Mouse (Mus musculus) brain, embryonic 14.5 days (tissue): ENCODE data around the gene Col27a1.

Experiments
- CTCF ChIP-seq: fragments of 200-500 bp; IDR thresholded peaks from 2 replicates; pipeline ENCODE4 v1.5.1; 2012; ENCODE audit warnings: inconsistent platforms, mild to moderate bottlenecking, moderate library complexity, borderline replicate concordance; ENCODE audit not compliant: insufficient read depth, insufficient read length; ENCODE audit errors: extremely low read depth
- POLR2A ChIP-seq: fragments of 200-500 bp; IDR thresholded peaks from 2 replicates; pipeline ENCODE4 v1.6.1; 2012; ENCODE audit warnings: mild to moderate bottlenecking, inconsistent platforms, borderline replicate concordance; ENCODE audit not compliant: poor library complexity, insufficient read depth, insufficient read length, severe bottlenecking; ENCODE audit errors: extremely low read depth

GRCm38 (mm10) chr4:63191641-63192040 lies 22.2 kb upstream of the Col27a1 start:
- TF ChIP-seq CTCF, result no peak
- no peak for TF ChIP-seq POLR2A
